Mouse (Mus musculus): Measurements from ENCODE around the gene Abca7. TPM values are rescaled to one million over a fixed set of nuclear protein-coding genes. Genes with fewer than 3 reads are reported as not detected.

The Abca7 gene
- total RNA-seq, 2 experiments from 2014 or later = 8.5 to 9.8 TPM

DNA sequence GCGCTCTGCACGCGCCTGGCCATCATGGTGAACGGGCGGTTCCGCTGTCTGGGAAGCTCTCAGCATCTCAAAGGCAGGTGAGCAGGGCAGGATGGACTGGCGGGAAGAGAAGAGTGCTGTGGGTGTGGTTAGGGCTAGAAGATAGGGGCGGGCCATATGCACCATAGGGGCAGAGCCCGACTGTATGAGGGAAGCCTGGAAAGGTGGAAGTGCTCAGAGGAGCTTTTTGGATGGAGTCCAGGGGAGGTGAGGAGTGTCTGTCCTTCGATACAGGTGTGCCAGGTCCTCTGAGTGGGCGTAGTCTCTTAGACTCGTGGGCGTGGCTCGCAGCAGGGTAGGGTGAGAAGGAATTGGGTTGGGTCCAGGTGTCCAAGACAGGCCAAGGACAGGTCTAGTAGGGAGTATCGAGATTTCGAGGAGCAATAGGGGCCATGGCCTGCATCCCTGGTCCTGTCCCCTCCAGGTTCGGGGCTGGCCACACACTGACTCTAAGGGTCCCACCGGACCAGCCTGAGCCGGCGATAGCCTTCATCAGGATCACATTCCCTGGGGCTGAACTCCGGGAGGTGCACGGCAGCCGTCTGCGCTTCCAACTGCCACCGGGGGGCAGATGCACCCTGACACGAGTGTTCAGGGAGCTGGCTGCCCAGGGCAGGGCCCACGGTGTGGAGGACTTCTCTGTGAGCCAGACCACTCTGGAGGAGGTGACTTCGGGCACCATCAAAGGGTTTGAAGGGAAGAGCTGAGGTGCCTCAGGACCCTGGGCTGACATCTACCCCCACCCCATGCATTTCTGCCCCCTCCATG lies 18.4 kb downstream of the Abca7 start:
- intact Hi-C loops (cut with DNase I) = no loop called here

DNA sequence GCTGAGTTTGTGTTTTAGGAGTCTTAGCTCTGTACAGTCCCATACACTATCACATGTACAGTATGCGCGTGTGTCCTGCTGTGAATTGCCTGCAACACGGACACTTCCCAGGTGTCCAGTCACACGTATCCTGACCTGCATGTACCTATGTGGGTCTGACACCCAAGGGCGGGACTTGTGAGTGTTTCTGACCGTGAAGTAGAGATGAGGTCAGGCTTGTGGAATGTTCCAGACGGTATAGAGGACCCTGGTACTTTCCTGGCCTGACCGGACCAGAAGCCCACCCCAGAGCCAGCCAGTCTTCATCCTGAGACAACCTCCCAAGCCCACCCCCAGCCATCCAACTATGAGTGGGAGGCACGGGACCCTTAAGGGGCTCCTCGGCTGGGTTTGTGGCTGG lies 19.3 kb downstream of the Abca7 start:
- intact Hi-C loops (cut with DNase I) = no loop called here
- DNase-seq (ENCODE audit: extremely low spot score in 1 of 2, low spot score in 2 of 2) = peak in 1 of 2 experiments; percentile 25

More for the DNA sequence above, 18.4 kb downstream of the Abca7 start:
- DNase-seq (ENCODE audit: extremely low spot score in 1 of 2, low spot score in 2 of 2) = peak in 1 of 2 experiments; percentile 32

- DNase-seq (ENCODE audit: extremely low spot score in 1 of 2, low spot score in 2 of 2) = peak in 1 of 2 experiments; percentile 51
- intact Hi-C loops (cut with DNase I) = no loop called here
Measured at GRCm38 (mm10) chr10:80016511-80016910, 20.2 kb downstream of the Abca7 start, which contains the start of gene Arhgap45. Gene Arhgap45, plus strand, starts transcription at chr10:80016653.

GRCm38 (mm10) chr10:80016931-80017330 lies 20.6 kb downstream of the Abca7 start:
- intact Hi-C loops (cut with DNase I) = no loop called here

GRCm38 (mm10) chr10:80017361-80017760 lies 21.1 kb downstream of the Abca7 start:
- intact Hi-C loops (cut with DNase I) = no loop called here
- peak in 1 of 2 experiments; percentile 68 for DNase-seq (ENCODE audit: extremely low spot score in 1 of 2, low spot score in 2 of 2)

More at GRCm38 (mm10) chr10:80016931-80017330, 20.6 kb downstream of the Abca7 start:
- peak in 1 of 2 experiments; percentile 28 for DNase-seq (ENCODE audit: extremely low spot score in 1 of 2, low spot score in 2 of 2)

DNA sequence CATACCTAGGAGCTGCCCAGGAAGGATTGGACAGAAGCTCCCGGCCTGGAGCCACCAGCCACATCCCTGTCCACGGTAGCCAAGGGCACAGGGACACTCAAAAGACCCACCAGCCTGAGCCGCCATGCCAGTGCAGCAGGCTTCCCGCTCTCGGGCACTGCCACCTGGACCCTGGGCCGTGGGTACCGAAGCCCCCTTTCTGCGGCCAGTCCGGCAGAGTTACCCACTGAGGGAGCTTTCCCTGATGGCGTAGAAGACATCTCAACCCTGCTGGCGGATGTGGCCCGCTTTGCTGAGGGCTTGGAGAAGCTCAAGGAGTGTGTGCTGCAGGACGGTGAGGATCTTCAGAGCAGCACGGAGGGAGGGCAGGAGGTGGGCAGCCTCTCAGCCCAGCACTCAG lies 21.5 kb downstream of the Abca7 start:
- intact Hi-C loops (cut with DNase I) = no loop called here
- DNase-seq (ENCODE audit: extremely low spot score in 1 of 2, low spot score in 2 of 2) = peak in 1 of 2 experiments; percentile 28

GRCm38 (mm10) chr10:80018739-80019297 lies 22.5 kb downstream of the Abca7 start:
- peak in 1 of 2 experiments; percentile 33 for DNase-seq (ENCODE audit: extremely low spot score in 1 of 2, low spot score in 2 of 2)
- intact Hi-C loops (cut with DNase I) = no loop called here

DNA sequence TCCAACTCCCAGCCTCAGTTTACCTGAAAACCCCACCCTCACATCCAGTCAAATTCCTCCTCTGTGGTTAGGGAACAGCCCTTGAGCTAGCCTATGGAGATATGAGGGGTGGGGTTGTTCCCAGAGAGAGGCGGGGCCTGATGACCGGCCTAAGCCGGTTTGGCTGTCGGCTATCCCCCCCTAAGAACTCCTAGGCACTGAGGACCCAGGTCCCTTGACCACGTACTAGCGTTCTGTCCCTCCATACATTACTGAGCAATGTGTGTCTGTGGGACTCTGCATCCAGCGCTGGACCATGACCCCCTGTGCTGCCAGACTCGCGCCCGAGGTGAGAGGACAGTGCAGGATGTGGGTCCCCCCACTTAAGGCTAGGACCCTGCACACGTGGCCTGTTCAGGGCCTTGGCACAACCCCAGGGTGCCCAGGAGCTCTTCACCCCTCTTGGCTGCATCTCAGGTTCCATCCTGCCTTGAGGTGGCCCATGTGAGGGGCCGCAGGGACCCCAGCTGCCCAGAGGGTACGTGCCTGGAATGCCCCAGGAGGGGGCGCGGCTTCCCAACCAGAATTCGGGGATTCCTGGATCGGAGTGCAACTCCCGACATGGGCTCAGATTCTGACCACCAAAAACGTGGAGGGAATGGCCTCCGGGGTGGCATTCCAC lies 23.3 kb downstream of the Abca7 start:
- DNase-seq (ENCODE audit: extremely low spot score in 1 of 2, low spot score in 2 of 2) = peak in 1 of 2 experiments; percentile 26
- intact Hi-C loops (cut with DNase I) = no loop called here

GRCm38 (mm10) chr10:80020191-80020590 lies 23.9 kb downstream of the Abca7 start:
- intact Hi-C loops (cut with DNase I) = no loop called here

GRCm38 (mm10) chr10:80020603-80021319 lies 24.5 kb downstream of the Abca7 start:
- no peak for DNase-seq (ENCODE audit: extremely low spot score in 1 of 2, low spot score in 2 of 2)
- intact Hi-C loops (cut with DNase I) = no loop called here

More at GRCm38 (mm10) chr10:80020191-80020590, 23.9 kb downstream of the Abca7 start:
- DNase-seq (ENCODE audit: extremely low spot score in 1 of 2, low spot score in 2 of 2) = no peak

DNA sequence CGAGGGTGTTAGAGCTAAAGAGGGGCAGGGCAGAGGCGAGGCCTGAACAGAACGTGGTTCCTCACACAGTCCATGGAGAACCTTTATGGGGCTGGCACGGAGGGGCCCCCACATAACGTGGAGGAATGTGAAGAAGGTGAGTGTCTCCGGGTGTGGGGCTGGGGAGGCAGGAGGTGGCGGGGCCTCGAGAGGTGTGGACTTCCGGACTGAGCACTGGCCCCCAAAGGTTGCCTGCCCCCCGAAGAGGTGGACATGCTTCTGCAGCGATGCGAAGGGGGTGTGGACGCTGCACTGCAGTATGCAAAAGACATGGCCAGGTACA lies 25.0 kb downstream of the Abca7 start:
- intact Hi-C loops (cut with DNase I) = no loop called here
- DNase-seq (ENCODE audit: extremely low spot score in 1 of 2, low spot score in 2 of 2) = no peak

GRCm38 (mm10) chr10:80022164-80022563 lies 25.9 kb downstream of the Abca7 start:
- intact Hi-C loops (cut with DNase I) = no loop called here
- peak in 1 of 2 experiments; percentile 23 for DNase-seq (ENCODE audit: extremely low spot score in 1 of 2, low spot score in 2 of 2)

DNA sequence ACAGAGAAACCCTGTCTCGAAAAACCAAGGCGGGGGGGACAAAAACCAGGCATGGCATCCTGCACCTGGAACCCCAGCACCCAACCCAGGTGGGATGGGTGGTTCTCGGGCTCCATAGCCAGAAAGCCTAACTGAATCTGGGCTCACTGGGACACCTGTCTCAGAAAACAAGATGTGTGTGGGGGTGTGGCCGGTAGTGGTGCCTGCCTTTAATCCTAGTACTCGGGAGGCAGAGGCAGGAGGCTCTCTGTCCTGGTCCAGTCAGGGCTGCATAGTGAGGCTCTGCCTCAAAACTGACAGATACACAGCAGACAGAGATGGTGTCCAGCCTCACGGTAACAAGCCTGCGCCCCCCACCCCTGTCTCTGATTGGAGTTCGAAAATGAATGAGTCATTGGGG lies 26.5 kb downstream of the Abca7 start:
- intact Hi-C loops (cut with DNase I) = no loop called here
- DNase-seq (ENCODE audit: extremely low spot score in 1 of 2, low spot score in 2 of 2) = no peak

DNA sequence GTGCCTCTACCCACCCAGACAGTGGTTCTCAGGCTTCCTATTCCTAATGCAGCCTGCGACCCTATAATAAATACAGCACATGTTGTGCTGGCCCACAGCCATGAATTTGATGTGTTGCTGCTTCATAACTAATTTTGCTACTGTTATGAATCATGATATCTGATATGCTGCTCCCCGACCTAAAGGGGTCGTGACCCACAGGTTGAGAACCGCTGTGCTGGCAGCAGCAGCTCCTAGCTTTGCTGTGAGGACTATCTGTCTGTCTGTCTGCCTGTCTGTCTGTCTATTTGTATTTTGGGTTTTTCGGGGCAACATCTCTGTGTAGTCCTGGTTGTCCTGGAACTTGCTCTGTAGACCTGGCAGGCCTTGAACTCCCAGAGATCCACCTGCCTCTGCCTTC lies 27.5 kb downstream of the Abca7 start:
- DNase-seq (ENCODE audit: extremely low spot score in 1 of 2, low spot score in 2 of 2) = no peak
- intact Hi-C loops (cut with DNase I) = no loop called here

DNA sequence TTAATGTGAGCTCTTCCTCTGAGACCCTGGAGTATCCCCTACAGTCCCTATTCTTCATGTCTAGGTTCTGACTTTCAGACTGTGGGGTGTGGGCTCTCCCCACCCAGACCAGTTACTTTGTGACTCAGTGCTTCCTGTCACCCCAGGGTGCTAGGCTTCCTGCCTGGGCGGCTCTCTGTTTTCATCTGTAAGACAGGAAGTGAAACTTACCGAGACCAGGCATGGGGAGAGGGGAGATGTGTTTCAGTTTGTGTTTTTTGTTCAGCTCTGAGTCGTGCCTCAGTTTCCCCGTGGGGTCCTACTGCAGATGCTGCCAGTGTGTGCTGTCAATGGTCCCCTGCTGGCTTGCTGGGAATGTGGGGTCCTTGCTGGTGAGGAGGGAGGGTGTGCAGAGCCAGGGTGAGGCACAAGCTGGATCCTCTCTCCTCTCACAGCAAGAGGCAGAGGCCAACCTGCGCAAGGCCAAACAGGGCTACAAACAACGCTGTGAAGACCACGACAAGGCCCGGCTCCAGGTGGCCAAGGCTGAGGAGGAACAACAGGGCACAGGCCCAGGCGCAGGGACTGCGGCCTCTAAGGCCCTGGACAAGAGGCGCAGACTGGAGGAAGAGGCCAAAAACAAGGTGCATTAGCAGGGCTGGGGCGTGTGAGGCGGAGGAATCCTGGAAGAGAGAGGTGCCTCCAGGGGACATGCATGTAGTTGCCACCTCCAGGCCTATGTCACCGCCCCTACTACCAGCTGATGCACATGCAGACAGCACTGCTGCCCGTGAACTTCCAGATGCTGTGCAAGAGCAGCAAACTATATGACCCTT lies 28.1 kb downstream of the Abca7 start:
- peak in 1 of 2 experiments; percentile 52 for DNase-seq (ENCODE audit: extremely low spot score in 1 of 2, low spot score in 2 of 2)
- intact Hi-C loops (cut with DNase I) = no loop called here

DNA sequence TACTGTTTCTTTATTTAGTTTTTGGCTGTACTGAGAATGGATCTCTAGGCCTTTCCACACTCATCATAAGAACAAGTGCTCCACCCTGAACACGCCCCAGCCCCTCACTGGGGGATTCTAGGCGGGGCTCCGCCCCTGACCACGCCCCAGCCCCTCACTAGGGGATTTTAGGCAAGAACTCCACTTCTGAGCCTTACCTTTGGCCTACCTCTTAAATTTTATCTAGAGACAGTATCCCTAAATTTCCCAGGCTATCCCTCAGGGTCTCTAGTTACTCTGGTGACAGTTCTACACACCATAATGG lies 28.7 kb downstream of the Abca7 start:
- intact Hi-C loops (cut with DNase I) = no loop called here

GRCm38 (mm10) chr10:80025463-80025862 lies 29.2 kb downstream of the Abca7 start:
- intact Hi-C loops (cut with DNase I) = no loop called here
- no peak for DNase-seq (ENCODE audit: extremely low spot score in 1 of 2, low spot score in 2 of 2)

More for the DNA sequence above, 28.7 kb downstream of the Abca7 start:
- DNase-seq (ENCODE audit: extremely low spot score in 1 of 2, low spot score in 2 of 2) = no peak

DNA sequence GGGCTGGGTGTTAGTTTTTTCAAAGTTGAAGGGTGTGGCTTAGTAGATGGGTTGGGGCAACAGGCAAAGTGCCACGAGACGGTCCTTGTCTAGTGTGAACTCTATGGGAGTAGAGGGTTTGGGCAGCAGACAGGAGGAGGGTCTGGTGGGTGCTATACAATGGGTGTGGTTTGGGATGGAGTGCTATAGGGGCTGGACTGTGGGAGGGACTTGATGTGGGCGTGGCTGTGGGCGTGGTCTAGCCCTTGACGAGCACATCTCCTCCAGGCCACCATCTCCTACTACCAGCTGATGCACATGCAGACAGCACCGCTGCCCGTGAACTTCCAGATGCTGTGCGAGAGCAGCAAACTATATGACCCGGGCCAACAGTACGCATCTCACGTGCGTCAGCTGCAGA lies 29.6 kb downstream of the Abca7 start:
- DNase-seq (ENCODE audit: extremely low spot score in 1 of 2, low spot score in 2 of 2) = peak in 1 of 2 experiments; percentile 38
- intact Hi-C loops (cut with DNase I) = no loop called here
